Mouse (Mus musculus): ENCODE data around the gene Fgfr2. TPM values are rescaled to one million over a fixed set of nuclear protein-coding genes. Genes with fewer than 3 reads are reported as not detected.
A peak's percentile ranks its signal among the peaks of the same experiment; 100 is the strongest.

Gene Fgfr2
- polyA plus RNA-seq, 1 experiment from 2014 or later, result 86.9 TPM

GRCm38 (mm10) chr7:130368036-130368826, 2754.9 kb downstream of the Fgfr2 start:
- H3K9ac ChIP-seq (ENCODE audit: low read length), result no peak overlapping the region
- H3K27me3 ChIP-seq (ENCODE audit: control insufficient read depth, insufficient read depth, low read length), result no peaks in the 10 kb centered on the region
- H3K27ac ChIP-seq (ENCODE audit: low read depth, low read length), result peak overlapping the region; percentile 80

GRCm38 (mm10) chr7:130367222-130368035, 2755.7 kb downstream of the Fgfr2 start:
- H3K27me3 ChIP-seq (ENCODE audit: control insufficient read depth, insufficient read depth, low read length), result no peaks in the 10 kb centered on the region
- peak; percentile 73 for DNase-seq (ENCODE audit: low spot score)

More at GRCm38 (mm10) chr7:130368036-130368826, 2754.9 kb downstream of the Fgfr2 start:
- peak; percentile 42 for DNase-seq (ENCODE audit: low spot score)
- H3K4me1 ChIP-seq (ENCODE audit: control insufficient read depth, insufficient read depth, low read length), result peaks cover 14% of the 10 kb centered on the region
- H3K36me3 ChIP-seq (ENCODE audit: control insufficient read depth, insufficient read depth, low read length), result no peaks in the 10 kb centered on the region
- 0 out of 2 replicates have a peak overlapping the region, but pooled peaks have one; percentile 23 for H3K4me2 ChIP-seq (ENCODE audit: low read depth)
- no peak; the same call in 1 of the 2 replicates for ATAC-seq (ENCODE audit: insufficient read depth, low FRiP score, low TSS enrichment)
- no peak overlapping the region for H3K4me3 ChIP-seq (ENCODE audit: low read depth, low read length)
- H3K9me3 ChIP-seq (ENCODE audit: control insufficient read depth, low read length), result no peaks in the 10 kb centered on the region
- WGBS, result 25% methylated on average over 13 of the region's 13 CpGs

GRCm38 (mm10) chr7:130365711-130366110, 2757.4 kb downstream of the Fgfr2 start:
- Histone ChIP-seq H3K9me3 (ENCODE audit: control insufficient read depth, low read length) (no peaks in the 10 kb centered on the region), H3K4me3 (ENCODE audit: low read depth, low read length) (no peak overlapping the region), H3K27me3 (ENCODE audit: control insufficient read depth, insufficient read depth, low read length) (no peaks in the 10 kb centered on the region), H3K36me3 (ENCODE audit: control insufficient read depth, insufficient read depth, low read length) (no peaks in the 10 kb centered on the region), H3K27ac (ENCODE audit: low read depth, low read length) (no peak overlapping the region), H3K4me1 (ENCODE audit: control insufficient read depth, insufficient read depth, low read length) (peaks cover 14% of the 10 kb centered on the region), H3K9ac (ENCODE audit: low read length) (no peak overlapping the region), H3K4me2 (ENCODE audit: low read depth) (no peak overlapping the region)
- ATAC-seq (ENCODE audit: insufficient read depth, low FRiP score, low TSS enrichment), result no peak
- WGBS, result 96% methylated on average over 10 of the region's 10 CpGs
- DNase-seq (ENCODE audit: low spot score), result no peak

More at GRCm38 (mm10) chr7:130367222-130368035, 2755.7 kb downstream of the Fgfr2 start:
- no peak overlapping the region for H3K9ac ChIP-seq (ENCODE audit: low read length)
- 21% methylated on average over 12 of the region's 12 CpGs for WGBS
- peak overlapping the region; percentile 80 for H3K27ac ChIP-seq (ENCODE audit: low read depth, low read length)
- no peaks in the 10 kb centered on the region for H3K9me3 ChIP-seq (ENCODE audit: control insufficient read depth, low read length)
- peaks cover 14% of the 10 kb centered on the region for H3K4me1 ChIP-seq (ENCODE audit: control insufficient read depth, insufficient read depth, low read length)
- H3K4me3 ChIP-seq (ENCODE audit: low read depth, low read length), result no peak overlapping the region
- H3K36me3 ChIP-seq (ENCODE audit: control insufficient read depth, insufficient read depth, low read length), result no peaks in the 10 kb centered on the region
- ATAC-seq (ENCODE audit: insufficient read depth, low FRiP score, low TSS enrichment), result peak; percentile 78
- H3K4me2 ChIP-seq (ENCODE audit: low read depth), result no peak overlapping the region; the same call in 1 of the 2 replicates

GRCm38 (mm10) chr7:130340412-130341152, 2782.6 kb downstream of the Fgfr2 start:
- no peaks in the 10 kb centered on the region for H3K36me3 ChIP-seq (ENCODE audit: control insufficient read depth, insufficient read depth, low read length)
- H3K27me3 ChIP-seq (ENCODE audit: control insufficient read depth, insufficient read depth, low read length), result no peaks in the 10 kb centered on the region
- H3K4me1 ChIP-seq (ENCODE audit: control insufficient read depth, insufficient read depth, low read length), result peaks cover 3% of the 10 kb centered on the region; the same call in 1 of the 2 replicates
- WGBS, result 79% methylated on average over 6 of the region's 6 CpGs
- no peaks in the 10 kb centered on the region for H3K9me3 ChIP-seq (ENCODE audit: control insufficient read depth, low read length)
- DNase-seq (ENCODE audit: low spot score) (no peak), ATAC-seq (ENCODE audit: insufficient read depth, low FRiP score, low TSS enrichment) (no peak)
- no peak overlapping the region for H3K4me2 ChIP-seq (ENCODE audit: low read depth)
- no peak overlapping the region for H3K4me3 ChIP-seq (ENCODE audit: low read depth, low read length)
- H3K27ac ChIP-seq (ENCODE audit: low read depth, low read length), result no peak overlapping the region
- H3K9ac ChIP-seq (ENCODE audit: low read length), result no peak overlapping the region

- 88% methylated on average over 7 of the region's 7 CpGs for WGBS
- Histone ChIP-seq H3K36me3 (ENCODE audit: control insufficient read depth, insufficient read depth, low read length) (no peaks in the 10 kb centered on the region), H3K4me3 (ENCODE audit: low read depth, low read length) (no peak overlapping the region), H3K9ac (ENCODE audit: low read length) (no peak overlapping the region), H3K4me2 (ENCODE audit: low read depth) (no peak overlapping the region), H3K27ac (ENCODE audit: low read depth, low read length) (no peak overlapping the region), H3K27me3 (ENCODE audit: control insufficient read depth, insufficient read depth, low read length) (no peaks in the 10 kb centered on the region), H3K9me3 (ENCODE audit: control insufficient read depth, low read length) (no peaks in the 10 kb centered on the region), H3K4me1 (ENCODE audit: control insufficient read depth, insufficient read depth, low read length) (peaks cover 7% of the 10 kb centered on the region; the same call in 1 of the 2 replicates)
- no peak for DNase-seq (ENCODE audit: low spot score)
- ATAC-seq (ENCODE audit: insufficient read depth, low FRiP score, low TSS enrichment), result no peak
Measured at GRCm38 (mm10) chr7:130337601-130338000, 2785.5 kb downstream of the Fgfr2 start.

- H3K9me3 ChIP-seq (ENCODE audit: control insufficient read depth, low read length), result no peaks in the 10 kb centered on the region
- H3K4me2 ChIP-seq (ENCODE audit: low read depth), result no peak overlapping the region
- H3K27ac ChIP-seq (ENCODE audit: low read depth, low read length), result no peak overlapping the region
- H3K4me3 ChIP-seq (ENCODE audit: low read depth, low read length), result no peak overlapping the region
- WGBS, result 22% methylated on average over 4 of the region's 4 CpGs
- no peak overlapping the region for H3K9ac ChIP-seq (ENCODE audit: low read length)
- H3K27me3 ChIP-seq (ENCODE audit: control insufficient read depth, insufficient read depth, low read length), result no peaks in the 10 kb centered on the region
- peaks cover 7% of the 10 kb centered on the region; the same call in 1 of the 2 replicates for H3K4me1 ChIP-seq (ENCODE audit: control insufficient read depth, insufficient read depth, low read length)
- H3K36me3 ChIP-seq (ENCODE audit: control insufficient read depth, insufficient read depth, low read length), result no peaks in the 10 kb centered on the region
- no peak for DNase-seq (ENCODE audit: low spot score)
- ATAC-seq (ENCODE audit: insufficient read depth, low FRiP score, low TSS enrichment), result no peak
Measured at GRCm38 (mm10) chr7:130335440-130336051, 2787.6 kb downstream of the Fgfr2 start.

GRCm38 (mm10) chr7:130332515-130333220, 2790.5 kb downstream of the Fgfr2 start:
- no peaks in the 10 kb centered on the region for H3K9me3 ChIP-seq (ENCODE audit: control insufficient read depth, low read length)
- ATAC-seq (ENCODE audit: insufficient read depth, low FRiP score, low TSS enrichment), result no peak
- H3K4me2 ChIP-seq (ENCODE audit: low read depth), result no peak overlapping the region
- no peak overlapping the region for H3K27ac ChIP-seq (ENCODE audit: low read depth, low read length)
- DNase-seq (ENCODE audit: low spot score), result no peak
- no peak overlapping the region for H3K9ac ChIP-seq (ENCODE audit: low read length)
- no peaks in the 10 kb centered on the region for H3K27me3 ChIP-seq (ENCODE audit: control insufficient read depth, insufficient read depth, low read length)
- no peaks in the 10 kb centered on the region for H3K36me3 ChIP-seq (ENCODE audit: control insufficient read depth, insufficient read depth, low read length)
- peaks cover 16% of the 10 kb centered on the region for H3K4me1 ChIP-seq (ENCODE audit: control insufficient read depth, insufficient read depth, low read length)
- H3K4me3 ChIP-seq (ENCODE audit: low read depth, low read length), result no peak overlapping the region
- 87% methylated on average over 11 of the region's 11 CpGs for WGBS
